Mouse (Mus musculus) ES-Bruce4 (cell line): ENCODE measurements at regions not wholly inside any gene's neighbourhood (a gene's known extent, or its start where the extent isn't known, plus 50 kb on each side); places are given as distances from the start of the nearest gene placed in this dataset.

Experiments
- CTCF ChIP-seq: IDR thresholded peaks from one replicate; pipeline ENCODE4 v1.8.1; 2011; ENCODE audit warnings: low read depth, low read length
- EP300 ChIP-seq: IDR thresholded peaks from 2 replicates; pipeline ENCODE4 v1.6.1; 2011; ENCODE audit warnings: low read depth, low read length; ENCODE audit not compliant: insufficient read depth
- POLR2A ChIP-seq: IDR thresholded peaks from one replicate; pipeline ENCODE4 v1.8.1; 2011; ENCODE audit warnings: low read length; ENCODE audit not compliant: insufficient read depth

DNA sequence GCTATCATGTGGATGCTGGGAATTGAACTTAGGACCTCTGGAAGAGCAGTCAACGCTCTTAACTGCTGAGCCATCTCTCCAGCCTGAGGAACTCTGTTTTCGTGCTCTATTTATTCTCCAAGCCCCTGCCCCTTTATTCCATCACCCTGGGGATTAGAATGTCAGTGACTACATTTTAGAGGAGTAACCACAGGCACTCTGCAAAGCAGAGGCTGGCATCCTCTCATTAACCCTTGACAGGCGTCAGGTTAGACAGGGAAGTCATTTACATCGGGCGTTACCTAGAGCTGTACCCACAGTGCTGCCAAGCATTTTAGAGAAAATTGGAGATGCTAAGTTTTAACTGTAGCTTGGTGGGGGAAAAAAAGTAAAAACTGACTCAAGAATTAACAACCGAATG lies 105.4 kb upstream of the Krr1 start:
- TF ChIP-seq CTCF (no peak), EP300 (no peak), POLR2A (no peak)
